Mouse (Mus musculus): ENCODE data around the gene Hmcn1.

Hmcn1 gene

GRCm38 (mm10) chr1:150992711-150993161, 499 bp downstream of the Hmcn1 start:
- CTCF ChIA-PET, result no interaction called here

GRCm38 (mm10) chr1:150991745-150992554, 1.3 kb downstream of the Hmcn1 start:
- CTCF ChIA-PET, result no interaction called here

GRCm38 (mm10) chr1:150984888-150985287, 8.3 kb downstream of the Hmcn1 start:
- CTCF ChIA-PET, result no interaction called here

GRCm38 (mm10) chr1:150984092-150984503, 9.1 kb downstream of the Hmcn1 start:
- CTCF ChIA-PET, result no interaction called here

- CTCF ChIA-PET, result no interaction called here
Measured at GRCm38 (mm10) chr1:150978651-150979050, 14.6 kb downstream of the Hmcn1 start.

GRCm38 (mm10) chr1:150976263-150976662, 17.0 kb downstream of the Hmcn1 start:
- CTCF ChIA-PET, result no interaction called here

GRCm38 (mm10) chr1:150959486-150960074, 33.7 kb downstream of the Hmcn1 start:
- CTCF ChIA-PET, result no interaction called here

GRCm38 (mm10) chr1:150951004-150951403, 42.2 kb downstream of the Hmcn1 start:
- CTCF ChIA-PET, result no interaction called here

- CTCF ChIA-PET, result no interaction called here
Measured at GRCm38 (mm10) chr1:150950046-150950445, 43.2 kb downstream of the Hmcn1 start.

GRCm38 (mm10) chr1:150948911-150949310, 44.3 kb downstream of the Hmcn1 start:
- CTCF ChIA-PET, result no interaction called here

GRCm38 (mm10) chr1:150943601-150944000, 49.6 kb downstream of the Hmcn1 start:
- CTCF ChIA-PET, result no interaction called here

GRCm38 (mm10) chr1:150942143-150942542, 51.1 kb downstream of the Hmcn1 start:
- CTCF ChIA-PET, result no interaction called here

GRCm38 (mm10) chr1:150936821-150937220, 56.4 kb downstream of the Hmcn1 start:
- CTCF ChIA-PET, result no interaction called here

GRCm38 (mm10) chr1:150933616-150934015, 59.6 kb downstream of the Hmcn1 start:
- CTCF ChIA-PET, result no interaction called here

- CTCF ChIA-PET, result no interaction called here
Measured at GRCm38 (mm10) chr1:150920860-150921259, 72.4 kb downstream of the Hmcn1 start.

GRCm38 (mm10) chr1:150920276-150920675, 73.0 kb downstream of the Hmcn1 start:
- CTCF ChIA-PET, result no interaction called here

- CTCF ChIA-PET, result no interaction called here
Measured at GRCm38 (mm10) chr1:150914936-150915335, 78.3 kb downstream of the Hmcn1 start.

- CTCF ChIA-PET, result interaction anchor here (0.7 kb wide), 1 partner anchor 656 kb away, joined by 3 read pairs; no protein-coding TSS in a partner anchor
Measured at GRCm38 (mm10) chr1:150913586-150914136, 79.6 kb downstream of the Hmcn1 start.

GRCm38 (mm10) chr1:150909642-150910041, 83.6 kb downstream of the Hmcn1 start:
- CTCF ChIA-PET, result no interaction called here

- CTCF ChIA-PET, result no interaction called here
Measured at GRCm38 (mm10) chr1:150893677-150894188, 99.5 kb downstream of the Hmcn1 start.

- CTCF ChIA-PET, result no interaction called here
Measured at GRCm38 (mm10) chr1:150890017-150890416, 103.2 kb downstream of the Hmcn1 start.

- CTCF ChIA-PET, result no interaction called here
Measured at GRCm38 (mm10) chr1:150886267-150886666, 107.0 kb downstream of the Hmcn1 start.

GRCm38 (mm10) chr1:150878421-150878820, 114.8 kb downstream of the Hmcn1 start:
- CTCF ChIA-PET, result no interaction called here

All from spleen, embryonic (tissue).